Mouse (Mus musculus): ENCODE measurements around the gene Cd4.

DNA sequence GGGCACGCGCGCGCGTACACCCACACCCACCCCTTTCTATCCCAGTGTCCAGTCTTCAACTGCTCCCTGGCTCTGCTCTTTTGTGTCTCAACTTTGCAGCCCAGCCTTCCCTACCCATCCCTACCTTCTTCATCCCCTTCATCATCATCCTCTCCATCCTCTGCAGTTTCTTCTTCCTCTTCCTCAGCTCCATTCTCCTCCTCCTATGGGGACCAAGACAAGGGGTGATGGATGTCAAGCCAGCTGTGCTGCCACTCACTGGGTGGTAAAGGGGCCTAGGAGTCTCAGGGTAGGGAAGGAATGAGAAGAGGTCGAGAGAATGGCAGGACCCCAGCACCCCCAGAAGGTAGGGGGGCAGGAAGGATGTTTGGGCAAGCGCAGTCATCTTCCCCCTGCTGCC lies 26.5 kb upstream of the Cd4 start:
- no peak for TF ChIP-seq CTCF (IDR thresholded peaks at IDR 0.05; ENCODE audit: control insufficient read depth, insufficient read depth, low read length)
- TF ChIP-seq POLR2A (IDR thresholded peaks at IDR 0.05; ENCODE audit: borderline replicate concordance, control insufficient read depth, low read depth, low read length) = no peak
